17 mouse cellular contexts compared by ENCODE assay signal in the genomic region with DNA sequence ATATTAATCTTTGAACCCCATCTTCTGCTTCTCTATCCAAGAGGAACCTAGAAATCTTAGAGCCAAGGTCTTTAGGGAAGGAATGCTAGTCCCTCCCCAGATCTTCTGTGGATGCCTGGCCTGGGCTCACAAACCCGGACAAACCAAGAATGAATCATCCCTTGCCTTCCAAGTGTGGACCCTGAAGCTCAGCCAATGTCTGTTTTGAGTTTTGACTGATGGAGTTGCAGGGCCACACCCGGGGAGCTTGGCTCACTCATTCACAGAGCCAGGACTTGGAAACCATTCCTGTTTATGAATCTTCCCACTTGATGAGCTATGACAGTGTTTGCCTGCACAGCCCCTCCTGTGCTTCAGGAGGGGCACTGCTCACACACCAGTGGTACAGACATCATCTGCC.
A peak's percentile ranks its signal among the peaks of the same experiment; 100 is the strongest.
DNase-seq lines count a peak whose midpoint lies in the region; ATAC-seq lines count a peak whose summit lies in the region.
"Had no signal": no experiment of that assay in that cellular context is flagged by ENCODE, and none has a peak within 500 bp of the region (broad histone marks: within the 10 kb centered on the region; RNA-seq: fewer than 3 reads in every experiment).

No protein-coding gene starts in this region.

- intact Hi-C loops in gastrocnemius, postnatal 14 days (cut with DNase I; ENCODE audit: low total_unique reads): no loop called here

- ATAC-seq in heart, embryonic 12.5 days (ENCODE audit: insufficient number of reproducible peaks, low FRiP score): no peak
- ATAC-seq: activated CD4-positive, CD25-positive, alpha-beta regulatory T cell, adult 4 months; intestine, embryonic 16.5 days; liver, embryonic 12.5 days; midbrain, embryonic 15.5 days had no signal

- WGBS in heart, embryonic 12.5 days: 64% methylated on average over 2 of the region's 2 CpGs

- no peak overlapping the region for H3K4me3 ChIP-seq in heart, embryonic 12.5 days
- H3K4me3 ChIP-seq: embryonic facial prominence, embryonic 12.5 days; heart, embryonic 15.5 days; liver, embryonic 12.5 days; midbrain, embryonic 15.5 days had no signal

- no peaks in the 10 kb centered on the region for H3K27me3 ChIP-seq in heart, embryonic 12.5 days (replicated peaks)
- H3K27me3 ChIP-seq: embryonic facial prominence, embryonic 12.5 days; heart, embryonic 15.5 days; liver, embryonic 12.5 days; midbrain, embryonic 15.5 days had no signal

- H3K4me1 ChIP-seq in heart, embryonic 12.5 days (replicated peaks): no peaks in the 10 kb centered on the region
- H3K4me1 ChIP-seq: liver, embryonic 12.5 days; midbrain, embryonic 15.5 days had no signal

- no peak overlapping the region for H3K9ac ChIP-seq in heart, embryonic 12.5 days
- H3K9ac ChIP-seq: embryonic facial prominence, embryonic 12.5 days; heart, embryonic 15.5 days; hindbrain, embryonic 14.5 days; liver, embryonic 12.5 days; midbrain, embryonic 15.5 days had no signal

- H3K9me3 ChIP-seq in heart, embryonic 12.5 days (replicated peaks): no peaks in the 10 kb centered on the region
- H3K9me3 ChIP-seq: embryonic facial prominence, embryonic 12.5 days; heart, embryonic 15.5 days; liver, embryonic 12.5 days; midbrain, embryonic 15.5 days had no signal

- no peak overlapping the region for H3K4me2 ChIP-seq in heart, embryonic 12.5 days
- H3K4me2 ChIP-seq: embryonic facial prominence, embryonic 12.5 days; heart, embryonic 15.5 days; hindbrain, embryonic 14.5 days; liver, embryonic 12.5 days; midbrain, embryonic 15.5 days had no signal

- H3K27ac ChIP-seq in heart, embryonic 12.5 days (ENCODE audit: poor library complexity, severe bottlenecking): no peak overlapping the region
- H3K27ac ChIP-seq: embryonic facial prominence, embryonic 12.5 days; heart, embryonic 15.5 days; hindbrain, embryonic 14.5 days; liver, embryonic 12.5 days; macrophage; midbrain, embryonic 15.5 days had no signal

- DNase-seq in heart, adult 8-10 months (ENCODE audit: low spot score): peak; percentile 27
- peak; percentile 5 for DNase-seq in urinary bladder, postnatal 14 days (ENCODE audit: low spot score)
- no peak for DNase-seq in urinary bladder, postnatal 4 days (ENCODE audit: low spot score in 2 of 2)
- peak; percentile 27 for DNase-seq in gastrocnemius, postnatal 14 days
- no peak for DNase-seq in spleen, adult 18-20 months
- no peak for DNase-seq in adrenal gland, postnatal 4 days (ENCODE audit: low spot score in 2 of 2)
- DNase-seq: kidney, postnatal 4 days; thymus, adult 2 months had no signal

- no peaks in the 10 kb centered on the region for H3K36me3 ChIP-seq in heart, embryonic 12.5 days
- H3K36me3 ChIP-seq: embryonic facial prominence, embryonic 12.5 days; heart, embryonic 15.5 days; liver, embryonic 12.5 days; midbrain, embryonic 15.5 days had no signal

Comparison
In these comparisons a context has a peak if more than half of its experiments do, and no peak if none do; other contexts are left out.
1. DNase-seq: peak in heart, adult 8-10 months (single experiment), urinary bladder, postnatal 14 days (single experiment) and gastrocnemius, postnatal 14 days (single experiment); none in urinary bladder, postnatal 4 days (0 of 2), spleen, adult 18-20 months (0 of 2) and adrenal gland, postnatal 4 days (0 of 2).